Mouse (Mus musculus): ENCODE data around the gene Wdfy3. TPM values are rescaled to one million over a fixed set of nuclear protein-coding genes. Genes with fewer than 3 reads are reported as not detected.

Gene Wdfy3
- total RNA-seq, 1 experiment, result 25.3 TPM

GRCm38 (mm10) chr5:101827477-101827876 lies 242.2 kb downstream of the Wdfy3 start:
- Histone ChIP-seq H3K9ac (ENCODE audit: insufficient read depth, low read depth, low read length, poor library complexity, severe bottlenecking) (no peak overlapping the region), H3K36me3 (ENCODE audit: control insufficient read depth, insufficient read depth, low read length, poor library complexity, severe bottlenecking) (no peaks in the 10 kb centered on the region; the same call in 1 of the 2 replicates), H3K27ac (ENCODE audit: insufficient read depth, low read depth, low read length, poor library complexity, severe bottlenecking) (no peak overlapping the region), H3K4me1 (ENCODE audit: control insufficient read depth in 2 of 2, insufficient read depth in 2 of 2, low read length in 2 of 2, poor library complexity in 1 of 2) (peaks cover 11 to 49% of the 10 kb centered on the region in 2 experiments; a peak in 3 of 4 replicates), H3K9me3 (ENCODE audit: control insufficient read depth, insufficient read depth, low read depth, low read length) (no peaks in the 10 kb centered on the region), H3K4me3 (ENCODE audit: insufficient read depth in 1 of 2, low read depth in 1 of 2, low read length in 2 of 2, poor library complexity in 1 of 2, severe bottlenecking in 1 of 2) (no peak overlapping the region)
- TF ChIP-seq ZC3H11A (IDR thresholded peaks at IDR 0.05; ENCODE audit: borderline replicate concordance, low read depth, low read length) (no peak), HCFC1 (IDR thresholded peaks at IDR 0.05; ENCODE audit: borderline replicate concordance, insufficient read depth, low read length) (no peak), ZNF384 (IDR thresholded peaks at IDR 0.05; ENCODE audit: low read depth, low read length) (no peak), CHD2 (IDR thresholded peaks at IDR 0.05; ENCODE audit: low read depth, low read length) (no peak), MAFK (IDR thresholded peaks at IDR 0.05; ENCODE audit: insufficient read depth, low read depth, low read length) (no peak)
- in situ Hi-C loops (cut with MboI; ENCODE audit: low sequenced_read_pairs in 2 of 2, unreplicated experiment in 2 of 2), result no loop called here
- DNase-seq (ENCODE audit: low read depth, low spot score), result no peak

DNA sequence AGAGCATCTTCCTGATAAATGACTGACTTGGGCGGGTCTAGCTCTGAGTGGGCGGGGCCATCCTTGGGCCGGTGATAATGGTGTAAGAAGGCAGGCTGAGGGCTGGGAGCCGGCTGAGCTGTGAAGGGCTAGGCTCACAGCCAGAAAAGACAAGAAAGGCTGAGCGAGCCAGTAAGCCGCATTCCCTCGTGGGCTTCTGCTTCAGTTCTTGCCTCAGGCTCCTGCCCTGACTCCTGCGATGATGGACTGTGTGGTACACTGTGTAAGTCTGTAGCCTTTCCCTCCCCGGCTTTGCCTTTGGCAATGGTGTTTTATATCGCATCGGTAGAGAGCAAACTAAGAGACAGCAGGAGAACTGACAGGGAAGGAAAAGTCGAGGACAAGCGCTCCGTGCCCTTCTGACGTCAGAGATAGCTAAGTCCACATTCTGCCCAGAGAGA lies 243.2 kb downstream of the Wdfy3 start:
- in situ Hi-C loops (cut with MboI; ENCODE audit: low sequenced_read_pairs in 2 of 2, unreplicated experiment in 2 of 2), result no loop called here
- Histone ChIP-seq H3K36me3 (ENCODE audit: control insufficient read depth, insufficient read depth, low read length, poor library complexity, severe bottlenecking) (no peaks in the 10 kb centered on the region; the same call in 1 of the 2 replicates), H3K4me3 (ENCODE audit: insufficient read depth in 1 of 2, low read depth in 1 of 2, low read length in 2 of 2, poor library complexity in 1 of 2, severe bottlenecking in 1 of 2) (peak overlapping the region in 1 of 2 experiments; percentile 40; a peak in 1 of 4 replicates)

GRCm38 (mm10) chr5:101825111-101825911 lies 244.4 kb downstream of the Wdfy3 start:
- in situ Hi-C loops (cut with MboI; ENCODE audit: low sequenced_read_pairs in 2 of 2, unreplicated experiment in 2 of 2), result no loop called here
- Histone ChIP-seq H3K27ac (ENCODE audit: insufficient read depth, low read depth, low read length, poor library complexity, severe bottlenecking) (peak overlapping the region; percentile 24; the same call in 1 of the 2 replicates), H3K9me3 (ENCODE audit: control insufficient read depth, insufficient read depth, low read depth, low read length) (no peaks in the 10 kb centered on the region), H3K9ac (ENCODE audit: insufficient read depth, low read depth, low read length, poor library complexity, severe bottlenecking) (no peak overlapping the region), H3K4me3 (ENCODE audit: insufficient read depth in 1 of 2, low read depth in 1 of 2, low read length in 2 of 2, poor library complexity in 1 of 2, severe bottlenecking in 1 of 2) (no peak overlapping the region), H3K36me3 (ENCODE audit: control insufficient read depth, insufficient read depth, low read length, poor library complexity, severe bottlenecking) (no peaks in the 10 kb centered on the region; the same call in 1 of the 2 replicates), H3K4me1 (ENCODE audit: control insufficient read depth in 2 of 2, insufficient read depth in 2 of 2, low read length in 2 of 2, poor library complexity in 1 of 2) (peaks cover 11 to 69% of the 10 kb centered on the region in 2 experiments; a peak in 3 of 4 replicates)
- TF ChIP-seq HCFC1 (IDR thresholded peaks at IDR 0.05; ENCODE audit: borderline replicate concordance, insufficient read depth, low read length) (no peak), CHD2 (IDR thresholded peaks at IDR 0.05; ENCODE audit: low read depth, low read length) (no peak), ZNF384 (IDR thresholded peaks at IDR 0.05; ENCODE audit: low read depth, low read length) (no peak)
- no peak for DNase-seq (ENCODE audit: low read depth, low spot score)

More for the DNA sequence above, 243.2 kb downstream of the Wdfy3 start:
- H3K27ac ChIP-seq (ENCODE audit: insufficient read depth, low read depth, low read length, poor library complexity, severe bottlenecking), result no peak overlapping the region
- H3K9ac ChIP-seq (ENCODE audit: insufficient read depth, low read depth, low read length, poor library complexity, severe bottlenecking), result no peak overlapping the region
- peak; percentile 76 for DNase-seq (ENCODE audit: low read depth, low spot score)
- peaks cover 11 to 58% of the 10 kb centered on the region in 2 experiments; a peak in 3 of 4 replicates for H3K4me1 ChIP-seq (ENCODE audit: control insufficient read depth in 2 of 2, insufficient read depth in 2 of 2, low read length in 2 of 2, poor library complexity in 1 of 2)
- H3K9me3 ChIP-seq (ENCODE audit: control insufficient read depth, insufficient read depth, low read depth, low read length), result no peaks in the 10 kb centered on the region
- TF ChIP-seq CHD2 (IDR thresholded peaks at IDR 0.05; ENCODE audit: low read depth, low read length), result no peak
- no peak for TF ChIP-seq HCFC1 (IDR thresholded peaks at IDR 0.05; ENCODE audit: borderline replicate concordance, insufficient read depth, low read length)
- no peak for TF ChIP-seq MAFK (IDR thresholded peaks at IDR 0.05; ENCODE audit: insufficient read depth, low read depth, low read length)
- no peak for TF ChIP-seq ZC3H11A (IDR thresholded peaks at IDR 0.05; ENCODE audit: borderline replicate concordance, low read depth, low read length)
- TF ChIP-seq ZNF384 (IDR thresholded peaks at IDR 0.05; ENCODE audit: low read depth, low read length), result no peak

GRCm38 (mm10) chr5:101822311-101822670 lies 247.4 kb downstream of the Wdfy3 start:
- H3K9ac ChIP-seq (ENCODE audit: insufficient read depth, low read depth, low read length, poor library complexity, severe bottlenecking), result no peak overlapping the region
- in situ Hi-C loops (cut with MboI; ENCODE audit: low sequenced_read_pairs in 2 of 2, unreplicated experiment in 2 of 2), result no loop called here
- no peak overlapping the region for H3K27ac ChIP-seq (ENCODE audit: insufficient read depth, low read depth, low read length, poor library complexity, severe bottlenecking)
- H3K4me1 ChIP-seq (ENCODE audit: control insufficient read depth in 2 of 2, insufficient read depth in 2 of 2, low read length in 2 of 2, poor library complexity in 1 of 2), result peaks cover 8 to 62% of the 10 kb centered on the region in 2 experiments
- no peak overlapping the region for H3K4me3 ChIP-seq (ENCODE audit: insufficient read depth in 1 of 2, low read depth in 1 of 2, low read length in 2 of 2, poor library complexity in 1 of 2, severe bottlenecking in 1 of 2)
- H3K36me3 ChIP-seq (ENCODE audit: control insufficient read depth, insufficient read depth, low read length, poor library complexity, severe bottlenecking), result peaks cover 9% of the 10 kb centered on the region; the same call in 1 of the 2 replicates
- DNase-seq (ENCODE audit: low read depth, low spot score), result no peak
- H3K9me3 ChIP-seq (ENCODE audit: control insufficient read depth, insufficient read depth, low read depth, low read length), result no peaks in the 10 kb centered on the region
- no peak for TF ChIP-seq HCFC1 (IDR thresholded peaks at IDR 0.05; ENCODE audit: borderline replicate concordance, insufficient read depth, low read length)
- TF ChIP-seq MAFK (IDR thresholded peaks at IDR 0.05; ENCODE audit: insufficient read depth, low read depth, low read length), result no peak
- no peak for TF ChIP-seq ZC3H11A (IDR thresholded peaks at IDR 0.05; ENCODE audit: borderline replicate concordance, low read depth, low read length)
- no peak for TF ChIP-seq ZNF384 (IDR thresholded peaks at IDR 0.05; ENCODE audit: low read depth, low read length)
- TF ChIP-seq CHD2 (IDR thresholded peaks at IDR 0.05; ENCODE audit: low read depth, low read length), result no peak
